Mouse (Mus musculus) bone marrow, adult 2 months (tissue): ENCODE measurements at regions not wholly inside any gene's neighbourhood (a gene's known extent, or its start where the extent isn't known, plus 50 kb on each side); places are given as distances from the start of the nearest gene placed in this dataset.

Experiments used
- H3K27ac ChIP-seq: fragments of 200-500 bp; 2 replicates; pipeline ENCODE4 v1.5.1; 2012; ENCODE audit warnings: low read depth, mild to moderate bottlenecking, control low read depth, inconsistent platforms, low read length; ENCODE audit not compliant: control insufficient read depth, poor library complexity, insufficient read depth
- H3K4me1 ChIP-seq: fragments of 200-500 bp; 2 replicates; pipeline ENCODE4 v1.6.1; 2011; ENCODE audit warnings: low read length; ENCODE audit not compliant: control insufficient read depth, insufficient read depth
- H3K4me3 ChIP-seq: fragments of 200-500 bp; replicated peaks from 2 replicates; pipeline ENCODE3; 2011; ENCODE audit warnings: mild to moderate bottlenecking, low read depth, low read length, control low read depth; ENCODE audit not compliant: control insufficient read depth
- CTCF ChIP-seq: fragments of 200-500 bp; IDR thresholded peaks from 2 replicates; pipeline ENCODE4 v1.5.1; 2011; ENCODE audit warnings: low read length, control low read depth; ENCODE audit not compliant: control insufficient read depth, insufficient read depth
- POLR2A ChIP-seq: fragments of 200-500 bp; IDR thresholded peaks from 2 replicates; pipeline ENCODE4 v1.6.1; 2011; ENCODE audit warnings: low read depth, mild to moderate bottlenecking, control low read depth, low read length, borderline replicate concordance; ENCODE audit not compliant: control insufficient read depth
- WGBS: fragments of 180-500 bp; shearing (Covaris S2); methylation state at CpG from one replicate; pipeline ENCODE4 v1.1.7; 2018; 5-methylcytosine and 5-hydroxymethylcytosine counted together

DNA sequence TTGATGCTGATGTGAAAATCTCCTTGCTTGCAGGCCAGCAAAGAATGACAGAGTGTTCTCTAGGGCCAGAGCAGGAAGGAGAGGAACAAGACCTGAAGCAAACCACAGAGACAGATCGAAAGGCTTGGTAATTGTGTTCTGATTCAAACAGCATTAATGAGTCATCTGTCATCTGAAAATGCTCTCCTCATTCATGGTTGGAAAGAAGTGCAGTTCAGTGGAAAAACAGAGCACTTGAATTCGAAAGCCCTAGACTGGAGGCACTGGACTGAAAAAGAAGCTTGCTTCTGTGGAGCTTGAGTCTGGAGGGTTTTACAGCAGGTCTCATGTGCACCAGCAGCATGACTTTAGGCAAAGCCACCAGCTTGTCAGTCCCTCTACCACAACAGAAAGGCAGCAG lies 374.3 kb upstream of the B430305J03Rik start:
- WGBS, result 64% methylated on average over 2 of the region's 2 CpGs
- Histone ChIP-seq H3K4me3 (no peak overlapping the region), H3K4me1 (no peaks in the 10 kb centered on the region), H3K27ac (no peak overlapping the region)
- TF ChIP-seq CTCF (no peak), POLR2A (no peak)

DNA sequence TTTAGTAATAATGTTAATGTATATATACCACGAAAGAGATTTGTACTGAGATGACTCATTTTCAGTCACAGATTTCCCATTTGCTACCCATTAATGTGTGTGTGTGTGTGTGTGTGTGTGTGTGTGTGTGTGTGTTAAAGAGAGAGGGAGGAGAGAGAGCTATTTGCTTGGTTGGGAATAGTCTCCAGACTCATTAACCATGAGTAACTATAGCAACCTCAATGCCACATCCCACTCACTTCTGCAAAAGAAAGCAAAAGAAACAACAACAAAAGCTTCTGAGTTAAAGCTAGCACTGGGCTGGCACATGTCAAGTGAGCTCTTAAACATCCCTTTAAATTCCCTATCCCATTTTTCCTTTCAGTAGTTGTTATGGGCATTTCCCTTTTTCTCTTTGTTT lies 372.8 kb upstream of the B430305J03Rik start:
- H3K4me3 ChIP-seq, result no peak overlapping the region
- WGBS, result 68% methylated on average over 1 of the region's 1 CpGs
- H3K4me1 ChIP-seq, result no peaks in the 10 kb centered on the region
- TF ChIP-seq CTCF (no peak), POLR2A (no peak)
- H3K27ac ChIP-seq, result no peak overlapping the region

DNA sequence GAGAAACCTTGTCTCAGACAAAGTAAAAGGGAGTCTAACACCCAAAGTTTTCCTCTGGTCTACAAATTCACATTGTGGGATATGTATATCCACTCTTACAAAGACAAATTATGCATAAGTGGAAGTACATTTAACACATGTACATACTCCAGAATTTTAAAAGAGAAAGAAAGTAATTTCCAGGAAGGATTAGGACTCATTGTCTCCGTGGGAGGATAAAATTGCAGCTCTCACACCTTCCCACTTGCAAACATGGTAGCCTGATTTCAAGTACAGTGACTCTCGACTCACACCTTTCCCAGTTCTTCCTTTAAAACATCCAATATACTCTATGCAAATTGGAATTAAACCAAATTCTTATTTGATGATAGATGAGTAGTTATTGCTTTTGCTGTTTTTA lies 351.0 kb upstream of the B430305J03Rik start:
- H3K4me1 ChIP-seq, result no peaks in the 10 kb centered on the region
- 59% methylated on average over 2 of the region's 2 CpGs for WGBS
- TF ChIP-seq POLR2A (no peak), CTCF (no peak)
- H3K27ac ChIP-seq, result no peak overlapping the region
- no peak overlapping the region for H3K4me3 ChIP-seq

DNA sequence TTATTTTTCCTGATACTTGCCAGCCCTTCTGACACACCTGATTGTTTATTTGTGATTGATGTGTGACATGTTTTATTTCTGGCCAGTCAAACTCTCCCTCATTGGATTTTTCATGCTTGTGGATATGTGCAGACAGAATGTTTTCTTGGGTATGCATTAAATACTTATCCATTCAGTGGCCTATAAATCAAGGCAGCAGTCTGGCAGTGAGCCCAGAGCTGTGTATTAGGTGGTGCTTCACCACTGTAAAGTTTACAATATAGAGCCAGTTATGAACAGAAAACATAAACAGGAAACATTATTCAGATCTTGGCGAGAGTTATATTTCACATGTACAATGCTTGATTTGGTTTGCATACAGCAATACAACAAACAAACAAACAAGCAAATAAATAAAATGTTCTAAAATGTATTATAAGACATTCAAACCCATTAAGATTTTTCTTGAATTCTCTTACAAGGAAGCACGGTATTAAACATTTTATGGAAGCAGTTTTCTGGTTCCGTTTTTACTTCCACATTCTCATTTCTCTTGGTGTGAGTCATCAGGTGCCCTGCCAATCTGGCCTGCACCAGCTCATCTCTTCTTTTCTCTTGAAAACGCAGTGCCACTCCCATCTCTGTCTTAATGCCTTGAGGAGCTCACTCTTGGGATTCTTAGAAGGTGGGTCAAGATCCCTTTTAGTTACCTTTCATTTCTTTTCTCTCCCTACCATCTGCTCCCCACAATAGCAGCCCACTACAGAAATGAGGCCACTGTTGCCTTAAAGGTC lies 322.4 kb upstream of the B430305J03Rik start:
- 49% methylated on average over 4 of the region's 4 CpGs for WGBS
- Histone ChIP-seq H3K4me3 (no peak overlapping the region), H3K27ac (no peak overlapping the region), H3K4me1 (no peaks in the 10 kb centered on the region)
- no peak for TF ChIP-seq CTCF
- TF ChIP-seq POLR2A, result no peak

DNA sequence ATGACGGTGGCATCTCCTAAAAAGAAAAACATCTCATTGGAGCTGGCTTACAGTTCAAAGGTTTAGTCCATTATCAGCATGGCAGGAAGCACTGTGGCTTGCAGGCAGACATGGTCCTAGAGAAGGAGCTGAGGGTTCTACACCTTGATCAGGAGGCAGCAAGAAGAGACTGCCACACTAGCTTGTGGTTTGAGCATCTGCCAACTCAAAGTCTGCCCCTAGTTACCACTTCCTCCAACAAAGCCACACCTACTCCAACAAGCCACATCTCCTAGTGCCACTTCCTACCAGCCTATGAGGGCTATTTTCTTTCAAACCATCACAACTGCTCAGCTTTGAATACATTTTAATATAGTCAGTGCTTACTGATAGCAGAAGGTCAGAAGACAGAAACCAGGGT lies 305.1 kb upstream of the B430305J03Rik start:
- Histone ChIP-seq H3K27ac (no peak overlapping the region), H3K4me1 (no peaks in the 10 kb centered on the region), H3K4me3 (no peak overlapping the region)
- TF ChIP-seq POLR2A, result no peak
- no peak for TF ChIP-seq CTCF
- WGBS, result 80% methylated on average over 1 of the region's 1 CpGs

DNA sequence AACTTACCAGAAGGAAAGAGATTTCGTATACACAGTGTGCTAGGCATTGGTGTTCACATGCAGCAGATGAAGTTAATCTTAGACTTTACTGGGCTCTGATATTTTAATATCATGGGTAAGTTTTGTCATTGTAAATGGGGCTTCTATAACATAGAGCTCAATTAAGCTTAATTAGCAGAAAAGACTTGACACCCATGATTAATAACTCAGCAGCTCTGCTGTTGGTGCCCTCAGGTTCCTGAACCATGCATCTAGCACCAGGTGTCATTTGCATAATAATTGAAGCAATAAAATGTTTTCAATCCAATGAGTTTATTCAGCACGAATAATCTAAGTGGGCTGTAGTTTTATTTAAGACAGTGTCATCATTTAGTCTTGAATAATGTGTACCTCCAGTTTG lies 290.4 kb upstream of the B430305J03Rik start:
- TF ChIP-seq POLR2A (no peak), CTCF (no peak)
- Histone ChIP-seq H3K4me1 (no peaks in the 10 kb centered on the region; the same call in 1 of the 2 replicates), H3K27ac (no peak overlapping the region), H3K4me3 (no peak overlapping the region)
- WGBS, result 70% methylated on average over 2 of the region's 2 CpGs

DNA sequence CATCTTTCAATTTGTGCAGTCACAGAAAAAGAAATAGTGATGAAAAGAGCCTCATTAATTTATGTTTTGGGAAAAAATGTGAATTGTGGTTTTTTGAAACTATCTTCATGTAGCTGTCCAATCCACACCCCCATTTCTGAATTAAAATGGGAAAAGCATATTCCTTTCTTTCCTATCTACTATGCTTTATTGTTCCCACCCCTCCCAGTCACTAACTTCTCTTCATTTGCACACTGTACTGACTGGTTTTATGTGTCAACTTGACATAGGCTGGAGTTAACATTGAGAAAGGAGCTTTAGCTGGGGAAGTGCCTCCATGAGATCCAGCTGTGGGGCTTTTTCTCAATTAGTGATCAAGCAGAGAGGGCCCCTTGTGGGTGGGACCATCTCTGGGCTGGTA lies 262.8 kb upstream of the B430305J03Rik start:
- no peak overlapping the region for H3K27ac ChIP-seq
- H3K4me1 ChIP-seq, result no peaks in the 10 kb centered on the region
- TF ChIP-seq CTCF, result no peak
- no peak for TF ChIP-seq POLR2A
- H3K4me3 ChIP-seq, result no peak overlapping the region

DNA sequence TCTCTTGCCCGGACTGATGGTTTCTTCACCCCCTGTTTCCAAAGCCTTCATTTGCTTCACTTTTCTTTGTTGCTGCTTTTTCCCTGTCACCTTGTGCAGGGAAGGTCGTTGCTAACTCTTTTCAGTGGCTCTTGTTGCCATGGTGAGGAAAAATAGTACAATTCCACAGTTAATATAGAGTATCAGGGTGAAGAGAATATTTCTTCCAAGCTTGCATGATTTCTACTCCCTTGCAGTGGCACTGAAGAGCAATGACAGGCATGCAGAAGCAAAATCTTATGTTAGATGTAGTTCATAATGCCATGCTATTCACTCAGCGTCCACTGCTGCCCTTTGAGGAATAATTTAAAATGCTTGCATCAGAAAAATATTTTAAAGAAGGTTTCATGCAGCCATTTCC lies 262.3 kb upstream of the B430305J03Rik start:
- 65% methylated on average over 3 of the region's 3 CpGs for WGBS
- TF ChIP-seq POLR2A (no peak), CTCF (no peak)
- no peak overlapping the region for H3K4me3 ChIP-seq
- no peak overlapping the region for H3K27ac ChIP-seq
- no peaks in the 10 kb centered on the region for H3K4me1 ChIP-seq

DNA sequence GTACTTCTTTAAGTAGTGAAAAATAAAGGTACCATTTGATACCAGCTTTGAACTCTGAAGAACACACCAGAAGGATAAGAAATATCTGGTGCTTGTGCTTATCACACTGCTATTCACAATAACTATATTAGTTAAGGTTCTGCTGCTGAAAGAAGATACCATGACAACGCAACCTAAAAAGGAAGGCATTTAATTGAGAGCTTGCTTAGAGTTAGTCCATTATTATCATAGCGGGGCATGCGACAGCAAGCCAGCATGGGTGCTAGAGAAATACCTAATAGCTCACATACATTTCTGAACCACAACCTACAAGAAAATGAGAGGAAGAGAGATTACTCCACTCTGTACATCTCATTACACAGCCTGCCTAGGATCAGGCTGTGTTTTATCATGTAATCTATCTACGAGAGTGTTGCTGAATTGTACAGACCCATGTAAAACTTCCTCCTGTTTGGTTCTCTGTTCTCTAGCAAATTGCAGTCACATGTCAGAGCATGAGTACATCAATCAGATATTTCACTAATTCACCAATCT lies 258.3 kb upstream of the B430305J03Rik start:
- 82% methylated on average over 4 of the region's 4 CpGs for WGBS
- TF ChIP-seq CTCF, result no peak
- no peak for TF ChIP-seq POLR2A
- no peak overlapping the region for H3K4me3 ChIP-seq

More for the DNA sequence above, 258.3 kb upstream of the B430305J03Rik start:
- H3K4me1 ChIP-seq, result no peaks in the 10 kb centered on the region
- no peak overlapping the region for H3K27ac ChIP-seq
